Mouse (Mus musculus) forelimb bud, embryonic 11.5 days (tissue): ENCODE data around the gene Ccdc127.

Experiments used
- DNase-seq: peaks from one replicate; pipeline ENCODE4 v3.0.0-alpha.2; 2012; ENCODE audit warnings: low read depth, low spot score

Gene Ccdc127

DNA sequence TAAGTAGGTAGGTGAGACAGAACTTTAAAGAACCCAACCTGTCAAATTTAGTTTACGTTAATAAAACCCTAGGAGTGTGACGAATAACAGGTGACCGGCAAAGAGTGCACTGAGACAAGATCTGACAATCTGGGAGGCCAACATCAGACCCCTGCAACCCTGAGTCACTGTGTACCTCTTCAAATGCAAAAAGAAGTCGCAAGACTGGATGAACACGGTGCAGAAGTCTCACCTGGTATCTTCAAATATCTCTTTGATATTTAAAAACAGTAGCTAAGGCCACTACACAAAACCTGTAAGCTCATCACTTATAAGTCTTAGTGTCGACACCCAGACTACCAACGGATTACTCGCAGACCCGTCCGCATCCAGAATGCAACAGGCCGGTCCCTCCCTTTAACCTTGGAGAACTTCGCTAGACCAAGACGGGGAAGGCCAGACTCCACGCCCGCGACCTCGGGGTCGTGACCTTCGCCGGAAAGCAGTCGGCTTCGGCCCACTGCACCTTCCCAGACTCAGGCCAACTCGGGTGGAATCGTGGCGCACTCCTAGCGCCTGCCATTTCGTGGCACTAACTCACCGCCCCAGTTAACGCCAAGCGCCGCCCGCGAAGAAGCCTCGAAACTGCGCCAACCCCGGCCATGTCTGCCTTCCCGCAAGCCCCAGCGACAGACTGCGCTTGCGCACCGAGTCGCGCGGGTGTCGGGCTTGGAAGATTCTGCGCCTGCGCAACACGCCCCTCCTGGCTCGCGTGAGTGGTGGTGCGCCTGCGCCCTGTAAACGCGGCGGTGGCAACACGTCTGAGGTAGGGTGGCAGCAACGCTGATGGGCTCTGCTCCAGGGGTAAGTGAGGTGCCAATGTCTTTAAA, at the start of gene Ccdc127, which contains the start of gene Sdha:
Gene Ccdc127, plus strand, starts transcription at position 744 of the 869 bp plus-strand sequence.
Gene Sdha, minus strand, starts transcription at position 715 of the 869 bp plus-strand sequence.
- peak; percentile 97 for DNase-seq

DNA sequence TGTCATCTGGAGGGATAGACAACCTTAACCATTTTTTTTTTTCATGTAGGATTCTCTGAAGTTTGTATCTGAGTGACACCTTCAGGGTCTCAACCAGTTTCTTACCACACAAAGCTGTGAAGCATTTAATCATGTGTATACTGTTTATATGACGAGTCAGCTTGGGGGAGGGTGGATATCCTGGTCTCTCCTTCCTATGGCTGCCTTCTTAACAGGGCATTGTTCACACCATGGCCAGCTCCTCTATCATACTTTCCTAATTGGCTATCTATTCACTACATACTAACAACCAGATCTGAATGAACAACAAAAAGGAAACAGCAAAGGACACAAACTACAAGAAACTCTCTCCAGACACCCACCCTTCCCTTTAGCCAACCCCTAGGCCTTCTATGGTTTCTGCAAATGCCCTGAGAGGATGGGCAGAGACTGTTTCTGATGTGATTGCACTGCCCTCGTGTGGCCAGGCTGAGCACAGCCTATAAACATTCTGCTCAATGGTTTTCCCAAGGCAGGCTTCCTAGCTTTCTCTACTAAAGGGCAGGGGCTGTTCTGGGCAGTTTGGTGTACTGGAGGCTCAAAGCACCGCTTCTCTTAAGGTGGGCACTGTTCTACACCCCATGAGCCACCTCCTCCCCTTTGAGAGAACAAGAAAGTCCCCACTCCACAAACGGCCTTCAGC, 49.0 kb upstream of the Ccdc127 start:
- peak; percentile 64 for DNase-seq

DNA sequence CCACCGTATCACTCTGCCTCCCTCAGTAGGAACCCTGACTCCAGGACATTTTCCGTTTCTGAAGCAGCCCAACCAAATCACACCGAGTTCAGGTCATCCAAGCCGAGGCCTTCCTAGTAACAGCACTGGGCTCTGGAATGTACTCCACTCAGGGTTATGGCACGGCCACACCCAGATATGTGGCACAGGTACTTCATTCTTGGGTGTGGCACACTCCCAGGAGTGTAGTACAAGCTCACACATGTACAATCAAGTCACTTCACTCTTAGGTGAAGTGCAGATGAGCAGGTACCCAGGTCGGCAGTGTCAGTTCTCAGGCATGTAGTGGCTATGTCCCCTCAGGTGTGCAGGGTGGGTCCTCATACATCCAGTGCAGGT, 48.5 kb upstream of the Ccdc127 start:
- no peak for DNase-seq

DNA sequence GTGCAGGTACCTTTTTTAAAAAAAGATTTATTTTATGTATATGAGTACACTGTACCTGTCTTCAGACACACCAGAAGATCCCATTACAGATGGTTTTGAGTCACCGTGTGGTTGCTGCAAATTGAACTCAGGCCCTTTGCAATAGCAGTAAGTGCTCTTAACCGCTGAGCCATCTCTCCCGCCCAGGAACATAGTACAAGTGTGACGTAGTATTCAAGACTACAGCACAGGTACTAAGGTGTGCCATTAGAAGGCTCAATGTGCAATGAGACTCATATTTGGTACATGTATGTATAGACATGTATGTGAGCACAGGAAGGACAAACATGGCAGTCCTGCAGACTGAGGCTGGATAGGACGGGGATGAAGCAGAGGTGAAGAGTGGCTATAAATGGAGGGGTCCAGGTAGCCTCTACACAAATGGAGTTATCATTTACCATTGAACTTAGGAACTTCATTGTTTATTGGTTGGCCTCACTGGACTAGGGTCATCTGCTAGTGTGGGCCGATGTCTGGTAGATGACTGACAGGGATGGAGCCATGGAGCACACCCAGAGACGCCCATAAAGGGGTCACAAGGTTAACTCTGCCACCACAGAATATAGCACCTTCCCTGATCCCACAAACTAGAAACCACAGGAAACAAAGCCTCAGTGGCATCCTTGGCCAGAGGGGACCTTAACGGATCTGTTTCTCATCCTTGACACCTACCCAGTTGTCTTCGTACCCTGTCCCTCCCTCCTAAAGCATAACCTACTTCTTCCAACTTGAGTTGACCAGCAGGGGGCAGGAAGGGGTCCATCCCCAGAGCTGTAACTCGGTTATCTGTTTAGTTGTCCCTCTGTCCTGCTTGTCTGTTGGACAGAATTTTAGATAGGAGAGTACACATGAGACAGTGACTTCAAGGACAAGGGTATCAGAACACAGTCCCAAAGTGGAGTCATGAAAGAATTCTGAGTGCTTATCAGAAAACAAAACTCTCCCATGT, 47.8 kb upstream of the Ccdc127 start:
- DNase-seq, result no peak

DNA sequence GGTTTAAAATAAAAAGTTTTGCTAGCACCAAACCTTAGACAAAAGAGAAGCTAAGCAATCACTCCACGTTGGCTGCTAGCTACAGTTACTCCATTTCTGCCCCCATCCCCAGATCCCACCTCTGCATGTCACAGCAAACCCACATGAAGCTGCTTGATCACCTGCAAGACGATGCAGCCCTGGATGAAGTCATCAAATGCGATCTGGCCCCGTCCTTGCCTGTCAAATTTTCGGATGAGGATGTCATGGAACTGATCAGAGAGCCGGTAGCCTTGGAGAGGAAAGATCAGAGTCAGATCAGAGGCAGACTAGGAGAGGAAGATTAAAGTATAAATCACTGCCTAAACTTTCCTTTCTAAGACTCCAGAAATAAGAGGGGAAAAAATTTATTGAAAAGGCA, 44.7 kb upstream of the Ccdc127 start:
- DNase-seq, result no peak

DNA sequence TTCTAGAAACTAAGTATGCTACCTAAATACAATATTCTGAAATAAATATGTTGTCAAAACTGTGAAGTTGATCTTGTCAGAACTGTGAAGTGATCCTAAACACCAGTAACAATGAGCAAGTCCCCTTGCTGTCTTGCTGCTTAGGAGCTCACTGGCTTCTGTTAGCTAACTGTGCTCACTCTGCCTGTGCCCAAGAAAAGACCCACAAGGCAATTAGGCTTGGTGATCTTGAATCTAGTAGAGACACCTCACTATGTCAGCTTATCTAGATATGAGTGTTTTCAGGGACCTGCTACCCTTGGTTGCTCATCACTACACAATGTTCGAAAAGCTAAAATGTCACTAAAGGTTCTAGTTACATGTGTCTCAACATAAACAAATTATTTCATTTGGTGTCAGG, 44.3 kb upstream of the Ccdc127 start:
- no peak for DNase-seq

DNA sequence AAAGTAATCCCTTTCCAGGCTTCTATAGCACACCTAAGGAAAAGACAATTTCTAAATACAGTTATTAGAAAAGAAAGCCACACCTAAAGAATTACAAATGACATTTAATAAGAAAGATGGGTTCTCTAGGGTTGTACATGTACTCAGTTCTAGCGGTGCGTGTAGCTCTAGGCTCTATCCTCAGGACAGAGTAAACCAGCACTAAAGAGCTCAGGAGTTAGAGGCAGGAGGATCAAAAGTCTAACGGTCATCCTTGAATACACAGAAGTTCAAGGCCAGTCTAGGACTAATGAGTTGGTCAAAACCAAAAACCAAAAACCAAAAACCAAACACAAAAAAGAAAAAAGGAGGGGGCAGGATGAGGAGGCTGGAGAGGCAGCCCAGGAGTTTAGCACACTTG, 35.5 kb upstream of the Ccdc127 start:
- no peak for DNase-seq

DNA sequence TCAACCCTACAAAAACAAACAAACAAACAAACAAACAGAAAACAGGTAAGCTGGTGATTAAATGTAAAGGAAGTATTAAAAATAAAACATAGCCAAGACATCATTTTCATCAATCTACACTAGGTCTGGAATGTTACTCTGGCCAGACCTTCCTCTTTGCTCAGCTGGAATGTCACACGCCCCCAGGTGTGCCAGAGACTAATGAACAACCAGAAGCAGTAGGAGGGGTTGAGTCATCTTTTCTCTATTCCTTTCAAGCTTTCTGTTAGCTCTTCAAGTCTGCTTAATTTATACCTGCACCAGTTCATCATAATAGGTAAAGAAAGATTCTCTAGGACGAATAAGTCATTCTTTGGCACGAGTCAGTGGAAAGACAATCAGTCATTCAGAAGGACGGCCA, 33.7 kb upstream of the Ccdc127 start:
- no peak for DNase-seq

DNA sequence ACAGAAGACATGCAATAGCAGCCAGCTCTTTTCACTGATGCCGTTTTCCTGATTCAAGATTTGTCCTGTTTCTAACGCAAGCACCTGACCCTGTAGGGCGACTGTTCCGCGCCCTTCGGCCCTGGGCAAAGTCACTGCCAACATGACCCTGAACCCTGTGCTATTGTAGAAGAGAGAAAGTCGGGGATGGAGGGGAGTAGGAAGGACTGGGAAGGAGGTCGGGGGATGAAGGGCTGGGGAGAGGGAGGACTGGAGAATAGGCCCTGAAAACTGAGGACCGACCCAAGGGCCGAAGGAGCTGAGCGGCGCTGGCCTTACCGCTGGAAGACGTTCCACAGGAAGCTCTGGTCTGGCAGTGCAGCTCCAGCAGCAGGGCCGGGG, 33.3 kb upstream of the Ccdc127 start:
- DNase-seq, result no peak

DNA sequence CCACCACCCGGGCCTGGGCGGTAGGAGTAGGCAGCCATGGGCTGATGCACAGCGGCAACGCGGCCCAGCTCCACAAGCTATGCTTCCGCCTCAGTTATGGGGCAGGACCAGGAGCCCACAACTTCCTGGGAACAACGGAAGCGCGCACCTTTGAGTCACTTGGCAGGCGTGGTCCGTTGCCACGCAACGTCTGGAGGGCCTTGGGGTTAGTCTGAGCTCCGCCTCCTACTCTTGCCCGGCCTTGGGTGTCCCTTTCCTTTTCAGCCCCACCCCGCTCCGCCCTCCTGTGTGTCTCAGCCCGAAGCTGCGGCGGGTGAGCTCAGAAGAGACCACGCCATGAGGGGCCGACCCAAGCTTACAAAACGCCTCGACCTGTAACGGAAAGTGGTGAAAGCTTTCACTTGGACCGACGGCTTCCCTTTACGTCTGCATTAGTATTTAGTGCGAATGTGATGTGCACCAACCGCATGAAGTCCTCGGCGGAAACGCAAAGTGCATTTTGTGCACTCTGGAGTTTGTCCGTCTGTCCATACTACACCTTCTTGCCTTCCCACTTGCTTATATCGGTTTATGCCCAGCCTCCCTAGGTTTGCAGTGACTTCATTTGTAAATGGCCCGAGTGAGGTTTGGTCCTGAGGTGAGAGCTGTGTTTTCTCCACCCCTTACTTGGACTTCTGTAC, 32.8 kb upstream of the Ccdc127 start, which contains the start of gene Pdcd6:
Gene Pdcd6, minus strand, starts transcription at position 411 of the 680 bp plus-strand sequence.
- peak; percentile 94 for DNase-seq

DNA sequence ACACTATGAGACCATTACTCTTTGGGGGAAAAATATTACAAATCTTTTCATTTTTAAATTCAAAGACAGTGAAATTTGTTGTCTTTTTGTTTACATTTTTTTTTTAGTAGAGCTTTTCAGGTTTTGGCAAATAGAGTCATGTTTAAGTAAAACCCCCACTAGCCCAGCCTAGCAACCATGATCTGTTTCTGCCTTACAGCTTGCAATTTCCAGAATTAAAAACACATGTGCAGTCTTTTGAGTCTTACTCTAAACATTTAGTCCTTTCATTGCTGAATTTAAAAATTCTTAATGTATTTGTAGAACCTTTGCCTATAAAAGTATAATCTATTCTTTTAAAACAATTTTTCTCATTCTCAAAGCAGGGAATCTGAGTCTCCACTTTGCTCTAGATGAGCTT, 20.8 kb upstream of the Ccdc127 start:
- no peak for DNase-seq

DNA sequence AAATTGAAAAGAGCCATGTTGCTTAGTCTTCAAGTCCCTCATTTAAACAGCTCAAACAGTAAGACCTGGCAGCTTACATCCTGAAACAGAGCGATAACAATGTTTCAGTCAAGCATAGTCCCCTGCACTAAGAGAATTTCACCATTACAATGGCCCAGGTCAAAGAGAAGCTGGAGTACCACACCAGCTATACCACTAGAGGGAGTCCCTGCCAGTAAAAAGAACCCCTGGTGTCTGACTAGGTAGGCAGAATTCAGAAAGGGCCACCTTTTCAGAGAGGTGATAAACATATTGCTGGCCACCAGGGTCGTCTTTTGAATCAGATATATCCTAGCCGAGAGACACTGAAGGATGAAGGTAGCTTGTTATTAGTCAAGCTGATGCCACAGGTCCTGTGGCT, 9.1 kb upstream of the Ccdc127 start:
- peak; percentile 48 for DNase-seq

DNA sequence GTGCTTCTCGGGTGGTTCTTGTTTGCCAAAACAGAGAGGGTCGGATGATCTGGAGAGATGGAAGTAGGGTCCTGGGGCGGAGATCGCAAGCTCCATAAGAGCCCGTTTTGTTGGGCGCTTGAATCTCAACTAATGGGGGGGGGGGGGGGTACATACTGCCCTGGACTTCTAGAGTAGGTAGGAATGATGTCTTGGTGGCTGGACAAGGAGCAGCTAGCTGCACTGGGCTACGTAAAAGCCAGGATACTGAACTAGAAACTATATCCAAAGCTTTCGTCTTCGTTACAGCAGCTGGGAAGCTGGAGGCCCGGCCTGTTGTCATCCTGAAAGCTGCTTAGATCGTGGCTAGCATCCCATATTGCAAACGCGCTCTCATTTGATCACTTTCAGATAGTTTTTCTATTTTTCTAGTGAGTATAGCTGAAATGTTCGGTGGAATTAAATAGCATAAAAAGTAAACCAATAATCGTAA, 362 bp downstream of the Ccdc127 start:
- DNase-seq, result no peak

DNA sequence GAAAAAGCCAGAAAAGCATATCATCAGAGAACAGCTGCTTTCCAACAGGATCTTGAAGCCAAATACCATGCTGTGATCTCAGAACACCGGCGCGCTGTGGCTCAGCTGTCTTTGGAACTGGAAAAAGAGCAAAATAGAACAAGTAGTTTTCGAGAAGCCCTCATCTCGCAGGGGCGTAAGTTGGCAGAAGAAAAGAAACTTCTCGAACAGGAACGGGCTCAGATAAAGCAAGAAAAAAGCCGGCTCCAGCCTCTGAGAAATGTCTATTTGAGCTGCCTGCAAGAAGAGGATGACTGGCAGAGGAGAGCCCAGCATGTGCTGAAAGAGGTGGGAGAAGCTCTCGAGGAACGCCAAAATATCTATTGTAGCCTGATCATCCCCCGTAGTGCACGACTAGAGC, 6.4 kb downstream of the Ccdc127 start:
- no peak for DNase-seq

DNA sequence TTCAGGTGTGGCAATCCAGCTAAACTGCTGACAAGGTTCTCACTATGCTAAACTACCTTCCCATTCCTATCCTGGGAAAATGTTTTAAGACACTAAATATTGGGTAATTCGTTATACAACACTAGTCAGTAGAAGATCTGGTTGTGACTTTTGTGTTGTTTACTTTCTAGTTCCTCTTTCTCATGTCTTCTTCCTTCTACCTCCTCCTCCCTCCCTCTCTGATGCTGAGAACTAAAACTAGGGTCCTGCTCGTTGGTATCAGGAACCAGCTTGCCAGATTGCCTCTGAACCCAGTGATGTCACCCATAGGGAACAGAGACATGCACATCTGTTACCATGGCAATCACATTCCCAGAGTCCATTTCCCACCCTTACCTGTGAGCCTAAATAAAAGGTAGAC, 12.1 kb downstream of the Ccdc127 start:
- no peak for DNase-seq

DNA sequence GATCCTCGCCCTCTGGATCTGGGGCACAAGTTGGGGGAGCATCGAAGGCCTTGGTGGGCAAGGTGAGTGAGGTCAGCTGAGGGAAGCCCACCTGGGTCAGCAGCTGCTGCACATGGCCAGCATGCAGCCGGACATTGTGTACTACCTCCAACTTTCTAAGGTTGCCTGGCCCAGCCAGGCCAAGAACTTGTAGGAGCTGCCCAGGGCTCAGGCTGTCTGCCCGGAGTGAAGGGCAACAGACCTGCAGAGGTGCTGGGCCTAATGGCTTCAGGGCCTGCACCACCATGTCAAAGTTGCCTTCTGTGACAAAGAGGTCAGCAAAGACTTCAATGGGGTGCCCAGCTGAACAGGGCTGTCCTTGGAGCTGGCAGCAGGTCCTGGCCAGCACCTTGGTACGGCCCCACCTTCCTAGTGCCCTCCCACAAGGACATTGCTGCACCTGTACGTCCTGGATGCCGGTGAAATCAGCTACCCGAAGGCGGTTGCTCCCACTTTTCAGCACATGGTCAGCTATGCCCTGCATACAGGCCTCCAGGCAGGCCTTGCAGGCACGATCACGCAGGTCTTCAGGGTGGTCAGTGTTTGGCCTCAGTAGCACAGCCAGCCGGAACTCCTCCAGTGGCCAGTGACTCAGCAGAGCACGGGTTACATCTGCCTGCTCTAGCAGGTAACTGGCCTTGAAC, 13.2 kb downstream of the Ccdc127 start:
- DNase-seq, result no peak

DNA sequence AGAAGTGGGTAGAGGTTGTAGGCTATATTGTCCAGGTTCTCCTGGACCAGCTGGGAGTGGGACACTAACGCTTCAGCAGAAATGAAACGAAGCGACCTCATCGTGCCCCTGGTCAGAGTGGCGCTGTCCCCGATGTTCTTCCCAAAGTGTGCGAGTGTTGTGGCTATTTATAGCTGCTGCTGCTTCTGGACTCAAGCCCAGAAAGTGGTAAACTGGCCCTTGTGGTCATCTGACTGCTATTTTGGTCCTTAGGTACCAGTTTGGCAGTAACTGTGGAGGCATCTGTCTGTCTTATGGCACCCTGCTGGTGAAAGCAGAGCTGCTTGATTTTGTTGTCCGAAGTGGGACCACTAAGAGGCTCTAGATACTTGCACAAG, 13.7 kb downstream of the Ccdc127 start, which contains the start of gene Lrrc14b:
Gene Lrrc14b, minus strand, starts transcription at position 147 of the 377 bp plus-strand sequence.
- DNase-seq, result no peak

DNA sequence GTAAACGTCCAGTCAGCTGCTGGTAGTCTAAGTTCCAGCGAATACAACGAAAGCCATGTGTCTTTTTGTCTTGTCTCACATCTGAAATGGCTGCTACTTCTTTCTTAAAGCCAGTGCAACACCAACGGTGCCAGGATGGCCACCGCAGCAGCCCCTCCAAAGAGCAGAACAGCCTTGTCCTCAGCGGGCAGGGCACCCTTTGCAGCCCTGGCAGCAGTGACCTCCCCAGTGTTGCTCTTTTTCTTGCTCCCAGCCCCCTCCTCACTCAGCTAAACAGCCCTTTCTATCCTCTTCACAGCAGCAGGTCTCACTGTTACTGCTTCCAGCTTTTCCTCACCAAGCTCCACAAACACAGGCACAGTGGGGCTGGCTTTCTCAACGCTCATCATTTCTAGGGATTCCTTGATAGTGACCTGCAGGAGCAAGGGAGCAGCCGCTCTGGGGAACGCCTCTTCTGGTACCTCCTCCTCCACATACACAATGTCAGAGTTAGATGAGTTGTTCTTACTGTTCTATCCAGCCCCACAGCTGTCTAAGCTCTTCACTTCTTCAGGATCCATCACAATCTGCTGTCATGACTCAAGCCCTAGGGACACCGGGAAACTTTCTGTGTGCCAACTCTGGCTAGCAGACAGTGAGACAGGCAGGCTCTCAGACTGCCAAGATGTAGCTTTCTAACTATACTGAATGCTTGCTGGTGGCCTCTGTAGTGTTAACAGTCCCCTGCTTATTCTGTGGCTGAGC, 31.6 kb downstream of the Ccdc127 start:
- no peak for DNase-seq

DNA sequence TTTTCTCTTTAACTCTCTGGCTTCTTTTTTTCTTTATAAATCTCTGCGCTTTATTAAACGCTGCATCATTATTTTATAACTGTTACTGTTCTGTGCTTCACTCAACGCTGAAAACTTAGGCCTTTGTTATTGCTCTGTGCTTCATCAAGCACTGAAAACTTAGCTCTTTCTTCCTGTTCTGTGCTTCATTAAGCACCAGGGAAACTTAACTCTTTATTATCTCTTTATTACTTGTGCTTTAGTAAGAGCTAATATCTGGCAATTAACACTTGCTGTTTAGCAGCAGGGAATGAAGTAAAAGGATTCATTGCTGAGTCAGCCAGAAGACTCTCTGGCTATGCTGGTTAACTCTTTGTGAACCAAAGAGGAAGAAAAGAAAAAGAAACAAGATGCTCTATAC, 32.2 kb downstream of the Ccdc127 start:
- peak; percentile 34 for DNase-seq

DNA sequence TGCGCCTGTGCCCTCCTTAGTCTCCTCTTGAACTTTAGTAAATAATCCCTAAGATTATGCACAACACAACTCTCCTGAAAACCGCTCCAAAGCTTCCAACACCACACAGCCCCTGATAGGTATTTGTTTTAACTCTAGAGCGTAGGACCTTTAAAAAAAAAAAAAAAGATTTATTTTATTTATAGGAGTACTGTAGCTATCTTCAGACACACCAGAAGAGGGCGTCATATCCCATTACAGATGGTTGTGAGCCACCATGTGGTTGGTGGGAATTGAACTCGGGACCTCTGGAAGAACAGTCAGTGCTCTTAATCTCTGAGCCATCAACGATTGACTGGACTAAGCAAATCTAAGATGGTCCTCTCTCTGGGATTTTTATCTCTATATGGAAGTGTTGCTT, 39.6 kb downstream of the Ccdc127 start:
- no peak for DNase-seq
